Mouse (Mus musculus) WW6 (cell line): ENCODE data around the gene Stox2.

ENCODE experiments used
- DNase-seq: peaks from one replicate; pipeline ENCODE4 v3.0.0-alpha.2; 2013; ENCODE audit warnings: low read depth, low spot score

Gene Stox2

GRCm38 (mm10) chr8:47409061-47409460 lies 37.1 kb downstream of the Stox2 start:
- DNase-seq, result no peak

GRCm38 (mm10) chr8:47404852-47405251 lies 41.3 kb downstream of the Stox2 start:
- no peak for DNase-seq

DNA sequence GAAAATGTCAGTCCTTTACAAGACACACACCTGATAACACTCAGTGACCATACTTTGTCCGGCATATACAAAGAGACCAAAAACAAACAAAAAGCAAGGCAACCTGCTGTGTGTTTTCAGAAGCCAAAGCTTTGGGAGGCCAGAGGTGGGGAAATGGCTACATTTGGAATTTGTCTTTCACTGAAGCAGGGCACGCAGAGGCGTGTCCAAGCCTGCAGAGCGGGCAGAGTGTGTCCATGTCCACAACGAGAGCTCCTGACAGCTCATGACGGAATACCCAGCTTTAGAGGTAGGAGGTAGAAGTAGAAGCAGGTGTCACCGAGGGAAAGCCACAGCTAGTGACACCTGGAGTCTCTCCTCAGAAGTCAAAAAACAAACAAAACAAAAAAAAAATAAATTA lies 53.2 kb downstream of the Stox2 start:
- DNase-seq, result no peak

GRCm38 (mm10) chr8:47392290-47392689 lies 53.9 kb downstream of the Stox2 start:
- DNase-seq, result no peak

GRCm38 (mm10) chr8:47391844-47392243 lies 54.3 kb downstream of the Stox2 start:
- DNase-seq, result no peak

- DNase-seq, result no peak
Measured at GRCm38 (mm10) chr8:47389430-47389829, 56.7 kb downstream of the Stox2 start.

- DNase-seq, result no peak
Measured at GRCm38 (mm10) chr8:47388171-47388570, 58.0 kb downstream of the Stox2 start.

GRCm38 (mm10) chr8:47385810-47386209 lies 60.4 kb downstream of the Stox2 start:
- no peak for DNase-seq

DNA sequence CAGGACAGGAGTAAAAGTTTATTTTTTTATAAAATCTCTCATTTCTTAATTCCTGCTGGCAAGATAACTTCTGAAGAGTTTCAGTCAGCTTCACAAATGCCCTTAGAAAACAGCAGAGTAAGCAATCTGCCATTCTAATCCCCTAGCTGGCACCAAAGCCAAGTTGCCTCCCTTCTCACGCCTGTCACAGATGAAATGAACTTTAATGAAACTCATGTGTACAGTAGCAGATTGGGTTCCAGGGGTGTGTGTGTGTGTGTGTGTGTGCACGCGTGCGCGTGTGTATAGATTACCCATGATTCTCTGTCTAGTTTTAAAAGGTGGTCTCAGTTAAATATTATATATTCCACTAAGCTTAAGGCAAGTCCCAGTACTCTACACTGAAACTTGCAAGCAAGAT lies 62.0 kb downstream of the Stox2 start:
- DNase-seq, result no peak

GRCm38 (mm10) chr8:47383632-47384031 lies 62.5 kb downstream of the Stox2 start:
- no peak for DNase-seq

GRCm38 (mm10) chr8:47381216-47381615 lies 64.9 kb downstream of the Stox2 start:
- no peak for DNase-seq

GRCm38 (mm10) chr8:47380725-47381124 lies 65.4 kb downstream of the Stox2 start:
- no peak for DNase-seq

DNA sequence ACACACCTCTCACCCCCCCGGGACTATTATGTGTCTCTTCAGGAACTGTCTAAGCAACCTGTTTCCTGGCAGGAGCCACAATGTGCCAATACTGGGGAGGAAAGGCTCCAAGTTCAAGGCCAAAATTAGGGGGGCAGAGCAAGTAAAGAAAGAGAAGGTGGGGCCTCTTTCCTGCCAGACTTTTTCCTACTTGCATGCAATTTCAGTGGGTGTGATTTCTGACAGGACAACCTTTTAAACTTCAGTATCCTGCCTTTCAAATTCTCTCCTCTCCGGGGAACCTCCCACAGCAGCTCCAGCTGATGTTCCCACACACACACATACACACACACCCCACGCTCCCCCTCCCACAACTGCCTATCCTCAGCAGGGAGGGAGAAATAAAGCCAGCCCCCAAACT lies 66.1 kb downstream of the Stox2 start:
- DNase-seq, result no peak

- no peak for DNase-seq
Measured at GRCm38 (mm10) chr8:47376651-47377050, 69.5 kb downstream of the Stox2 start.

- no peak for DNase-seq
Measured at GRCm38 (mm10) chr8:47373757-47374156, 72.4 kb downstream of the Stox2 start.

DNA sequence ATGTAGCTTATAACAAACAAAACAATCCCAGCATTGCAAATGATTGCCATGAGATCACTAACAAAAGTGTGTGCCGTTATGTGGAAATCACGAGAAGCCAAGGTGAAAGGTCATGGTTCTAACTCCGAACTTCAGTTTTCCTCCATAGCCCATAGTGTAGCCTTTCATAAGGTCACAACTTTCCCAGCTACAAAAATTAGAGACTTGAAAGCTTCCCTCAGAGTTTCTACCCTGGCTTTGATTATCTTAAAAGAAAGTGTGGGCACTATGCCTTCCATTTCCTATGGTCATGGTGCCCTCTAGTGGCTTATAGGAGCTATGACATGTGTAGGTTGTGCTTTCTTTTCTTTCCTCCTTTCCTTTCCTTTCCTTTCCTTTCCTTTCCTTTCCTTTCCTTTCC lies 74.6 kb downstream of the Stox2 start:
- DNase-seq, result no peak

GRCm38 (mm10) chr8:47371081-47371480 lies 75.1 kb downstream of the Stox2 start:
- DNase-seq, result no peak

DNA sequence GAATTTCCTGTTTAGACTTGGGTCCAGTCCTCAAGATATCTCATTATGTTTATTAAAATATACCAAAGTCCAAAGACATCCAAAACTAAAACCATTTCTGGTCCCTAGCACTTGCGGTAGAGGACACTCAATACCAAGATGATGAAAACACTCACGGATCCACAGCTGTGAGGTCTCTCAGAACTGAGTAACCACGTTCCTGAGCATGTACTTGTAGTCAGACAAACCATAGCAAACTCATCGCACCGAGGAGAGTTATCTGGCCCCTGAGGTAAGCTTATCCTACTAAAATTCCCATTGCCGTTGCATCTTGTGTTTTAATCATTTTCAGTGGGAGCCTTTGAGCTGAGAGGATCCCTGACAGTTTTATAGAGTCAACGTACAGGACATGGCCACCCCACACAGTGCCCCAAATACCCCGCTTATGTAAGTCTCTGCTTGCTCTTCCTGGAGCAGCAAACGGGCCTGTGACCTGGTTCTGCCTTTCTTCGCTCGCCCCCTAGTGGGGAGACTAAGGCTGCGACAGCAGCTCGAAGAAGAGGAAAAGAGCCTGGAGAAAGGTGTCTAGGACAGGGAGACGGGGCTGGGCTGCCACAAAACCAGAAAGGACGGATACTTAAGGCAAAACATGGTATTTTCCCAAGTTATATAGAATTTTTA lies 75.6 kb downstream of the Stox2 start:
- DNase-seq, result peak; percentile 65

- DNase-seq, result no peak
Measured at GRCm38 (mm10) chr8:47369949-47370348, 76.2 kb downstream of the Stox2 start.

DNA sequence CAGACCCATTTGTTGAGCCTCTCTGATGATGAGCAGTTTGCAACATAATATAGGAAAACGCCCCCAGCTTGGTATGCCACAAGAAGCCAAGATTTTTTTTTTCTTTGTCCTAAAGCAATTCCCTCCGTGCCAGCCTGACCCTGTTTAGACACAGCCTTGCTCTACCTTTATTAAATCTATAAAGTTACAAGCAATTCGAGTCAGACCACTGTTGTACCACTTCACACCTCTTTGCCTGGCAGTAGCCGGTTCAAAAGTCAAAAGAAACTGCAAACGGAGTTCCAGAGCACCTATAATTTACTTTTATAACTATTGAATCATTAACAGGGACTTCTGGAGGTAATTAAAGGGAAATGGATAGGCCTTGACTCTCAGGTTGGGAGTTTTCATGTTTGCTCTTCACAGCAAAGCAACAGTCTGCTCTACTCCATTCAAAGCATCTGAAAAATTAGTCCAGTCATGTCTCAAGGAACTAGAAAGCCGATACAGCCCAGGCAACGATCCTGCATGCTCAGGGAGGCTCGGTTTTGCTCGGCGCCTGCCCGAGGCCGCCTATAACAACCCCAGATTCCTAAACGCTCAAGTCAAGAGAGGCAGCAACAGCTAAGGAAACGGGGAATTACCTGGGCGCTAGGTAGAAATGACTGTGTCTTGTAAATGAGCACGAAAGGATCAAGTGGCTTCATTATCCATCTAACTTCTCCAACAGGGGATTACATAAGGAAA lies 77.0 kb downstream of the Stox2 start:
- DNase-seq, result no peak

DNA sequence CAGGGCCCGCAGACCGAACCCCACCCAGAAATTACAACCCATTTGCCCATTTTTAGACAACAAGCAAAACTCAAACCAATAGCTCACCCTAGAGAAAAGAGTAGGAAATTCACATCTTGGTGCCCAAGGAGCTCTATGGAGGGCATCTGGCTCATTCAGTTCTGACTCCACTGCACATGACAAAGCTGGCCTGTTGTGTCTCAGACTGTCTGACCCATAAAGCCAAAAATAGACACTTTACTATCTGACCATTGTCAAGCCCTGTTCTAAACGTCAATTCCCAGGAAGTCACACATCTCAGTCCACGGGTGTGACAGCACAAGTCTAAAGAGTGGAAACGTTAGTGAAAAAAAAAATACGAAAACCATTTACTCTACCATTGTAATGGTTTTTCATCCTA lies 79.1 kb downstream of the Stox2 start:
- DNase-seq, result no peak

DNA sequence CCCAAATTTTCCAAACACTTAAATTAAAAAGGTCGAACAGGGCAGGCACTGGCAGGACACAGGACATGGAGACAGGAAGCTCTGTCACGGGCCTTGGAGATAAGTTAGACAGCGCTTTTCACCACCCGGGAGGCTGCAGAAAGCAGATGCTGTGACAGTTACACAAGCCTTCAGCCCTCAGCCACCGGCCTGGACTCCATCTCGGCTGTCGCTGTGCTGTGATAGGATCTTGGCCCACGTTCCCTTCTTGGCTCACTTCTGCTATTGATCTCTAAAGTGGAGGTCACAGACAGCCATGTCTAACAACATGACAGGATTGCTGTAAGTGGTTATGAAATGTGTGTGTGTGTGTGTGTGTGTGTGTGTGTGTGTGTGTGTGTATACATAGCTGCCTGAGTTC lies 82.9 kb downstream of the Stox2 start:
- DNase-seq, result no peak

- no peak for DNase-seq
Measured at GRCm38 (mm10) chr8:47355340-47355906, 90.7 kb downstream of the Stox2 start.
